Mouse (Mus musculus): ENCODE measurements around the gene Hacd2.

The Hacd2 gene

DNA sequence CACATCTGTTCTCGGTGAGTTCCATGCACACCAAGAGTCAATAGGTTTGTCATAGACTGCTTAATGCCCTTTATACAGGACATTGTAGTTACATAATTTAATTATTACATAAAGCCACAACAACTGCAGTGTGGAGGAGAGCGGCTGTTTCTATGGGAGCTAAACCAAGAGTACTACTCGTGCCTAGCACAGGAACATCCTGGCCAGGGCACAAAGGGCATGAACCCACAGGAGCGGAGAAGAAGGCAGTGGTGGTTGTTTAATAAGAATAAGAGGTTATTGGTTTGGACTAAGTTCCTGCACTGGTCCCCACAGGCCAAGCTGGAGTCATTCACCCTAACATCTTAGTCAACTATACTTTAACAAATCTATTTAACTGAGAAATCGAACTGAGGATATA is 16.0 kb upstream of the Hacd2 start:
- DNase-seq (ENCODE audit: low spot score): no peak

DNA sequence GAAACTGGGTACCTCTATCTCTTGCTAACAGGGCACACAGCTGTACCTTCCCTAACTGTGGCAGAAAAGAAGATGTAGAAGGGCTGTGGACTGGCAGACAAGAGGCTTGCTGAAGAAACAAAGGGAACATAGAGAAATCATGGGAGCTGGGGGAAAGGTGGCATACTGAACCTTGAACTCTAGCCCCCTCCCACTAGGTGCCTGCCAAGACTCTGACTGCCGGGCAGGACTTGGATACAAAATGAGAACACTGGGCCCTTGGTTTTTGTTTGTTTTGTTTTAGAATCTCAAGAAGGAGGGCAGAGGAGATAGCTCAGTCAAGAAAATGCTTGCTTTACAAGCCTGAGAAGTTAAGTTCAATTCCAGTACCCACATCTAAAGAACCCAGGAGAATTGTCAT is 14.9 kb upstream of the Hacd2 start:
- no peak for DNase-seq (ENCODE audit: low spot score)

DNA sequence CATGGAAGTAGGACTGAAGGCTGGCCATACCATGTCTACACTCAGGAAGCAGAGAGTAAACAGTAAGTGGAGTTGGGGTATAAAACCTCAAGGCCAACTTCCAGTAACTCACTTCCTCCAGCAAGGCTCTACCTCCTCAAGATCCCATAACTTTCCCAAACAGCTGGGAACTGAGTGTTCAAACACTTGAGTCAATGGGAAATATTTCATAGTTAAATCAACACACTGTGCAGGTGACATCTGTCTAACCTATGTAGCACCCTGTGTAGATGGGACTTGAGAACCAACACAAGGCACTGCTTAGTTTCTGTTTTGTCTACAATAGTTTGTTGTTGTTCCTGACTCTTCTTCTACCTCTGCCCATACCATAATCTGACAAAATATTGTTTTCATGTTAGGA is 13.8 kb upstream of the Hacd2 start:
- DNase-seq (ENCODE audit: low spot score): no peak

DNA sequence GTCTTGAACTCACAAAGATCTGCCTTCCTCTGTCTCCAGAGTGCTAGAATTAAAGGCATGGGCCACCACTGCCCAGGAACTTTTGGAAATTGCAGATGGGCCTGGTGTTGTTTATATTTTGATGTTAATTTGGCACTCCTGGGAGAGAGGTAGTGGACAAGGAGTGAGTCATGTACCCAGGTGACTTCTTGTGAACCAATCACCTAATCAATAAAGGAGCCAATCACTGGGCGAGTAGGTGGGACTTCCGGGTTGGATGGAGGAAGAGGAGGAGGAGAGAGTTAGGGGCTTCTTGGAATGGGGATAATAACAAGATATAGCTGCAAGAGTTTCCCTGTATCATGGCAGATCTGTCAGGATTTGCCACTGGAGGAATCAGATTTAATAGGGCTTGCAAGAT is 8.7 kb upstream of the Hacd2 start:
- no peak for DNase-seq (ENCODE audit: low spot score)

DNA sequence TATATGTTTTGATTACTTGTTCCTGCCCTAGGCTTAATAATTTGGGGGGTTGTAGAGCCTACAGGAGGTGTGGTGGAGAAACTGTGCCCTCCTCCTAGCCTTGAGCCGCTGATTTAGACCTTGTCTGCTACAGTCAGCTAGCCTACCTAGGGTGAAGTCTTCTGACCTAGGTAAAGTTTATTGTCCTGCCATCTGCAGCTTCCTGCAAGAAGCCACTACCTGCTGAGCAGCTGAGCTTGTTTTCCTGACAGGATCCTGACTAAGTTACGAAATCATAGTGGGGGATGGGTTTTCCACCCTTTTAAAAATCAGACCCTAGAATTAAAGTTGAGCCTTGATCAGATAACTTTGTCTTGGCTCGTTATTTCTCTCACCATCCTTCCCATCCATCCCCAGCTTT is 5.7 kb upstream of the Hacd2 start:
- DNase-seq (ENCODE audit: low spot score): no peak

DNA sequence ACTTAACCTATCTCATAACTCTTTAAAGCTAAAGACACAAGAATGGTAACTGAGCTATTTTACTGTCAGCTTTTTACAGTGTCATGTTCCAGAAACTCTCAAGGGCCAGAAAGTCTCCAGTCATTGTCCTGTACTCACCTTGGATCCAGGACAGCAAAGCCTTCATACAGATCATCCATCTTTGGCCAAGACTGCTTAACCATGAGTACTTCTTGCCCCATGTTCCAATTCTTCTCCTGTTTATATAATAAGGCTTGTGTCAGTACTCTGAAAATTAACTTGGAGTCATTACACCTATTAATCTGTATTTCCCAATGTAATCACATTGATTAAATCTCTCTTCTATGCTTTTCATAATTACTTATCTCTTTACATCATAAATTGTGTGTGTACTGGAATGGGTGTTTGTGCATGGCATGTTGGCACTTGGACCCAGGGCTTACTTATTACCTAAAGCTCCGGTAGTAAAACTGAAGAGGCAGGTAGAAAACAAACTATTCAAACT is 3.7 kb upstream of the Hacd2 start:
- no peak for DNase-seq (ENCODE audit: low spot score)

DNA sequence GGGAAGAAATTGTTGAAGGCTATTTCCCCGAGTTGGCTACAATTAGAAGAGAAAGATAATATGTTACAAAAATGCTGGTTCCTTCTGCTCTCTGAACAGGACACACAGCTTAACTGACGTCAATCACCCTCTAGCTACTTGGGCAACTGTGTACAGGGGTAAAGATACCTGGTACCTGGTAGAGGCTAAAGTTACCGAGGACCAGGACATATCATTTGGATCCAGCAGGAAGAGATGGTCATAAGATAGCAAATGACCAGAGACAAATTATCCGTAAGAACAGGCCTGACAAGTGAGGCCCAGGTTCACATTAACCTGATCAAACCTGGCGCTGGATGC is 356 bp upstream of the Hacd2 start:
- no peak for DNase-seq (ENCODE audit: low spot score)

DNA sequence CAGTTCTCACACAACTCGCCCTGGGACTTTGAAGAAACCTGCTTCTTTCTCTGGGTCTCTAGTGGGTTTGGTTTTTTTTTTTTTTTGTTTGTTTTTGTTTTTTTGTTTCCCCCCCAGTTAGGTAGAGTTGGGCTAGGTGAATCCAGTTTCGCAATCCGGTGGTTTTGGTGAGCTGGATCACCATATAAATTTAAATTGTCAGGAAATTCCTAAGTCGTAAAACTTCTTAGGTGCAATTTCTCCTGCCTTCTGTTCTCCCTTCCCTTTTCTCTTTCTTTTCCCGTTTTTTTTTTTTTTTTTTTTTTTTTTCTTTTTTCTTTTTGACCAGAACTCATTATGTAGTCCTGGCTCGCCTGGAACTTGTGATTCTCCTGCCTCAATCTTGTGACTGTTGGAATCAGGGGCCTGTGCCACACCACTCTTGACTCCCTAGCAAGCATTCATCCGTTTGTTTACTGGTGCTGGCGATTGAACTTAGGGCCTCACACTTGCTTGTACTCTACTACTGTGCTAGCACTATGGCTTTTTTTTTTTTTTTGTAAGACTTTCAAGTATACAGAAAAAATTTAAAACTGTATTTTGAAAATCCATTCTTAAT is 1.0 kb downstream of the Hacd2 start:
- no peak for DNase-seq (ENCODE audit: low spot score)

DNA sequence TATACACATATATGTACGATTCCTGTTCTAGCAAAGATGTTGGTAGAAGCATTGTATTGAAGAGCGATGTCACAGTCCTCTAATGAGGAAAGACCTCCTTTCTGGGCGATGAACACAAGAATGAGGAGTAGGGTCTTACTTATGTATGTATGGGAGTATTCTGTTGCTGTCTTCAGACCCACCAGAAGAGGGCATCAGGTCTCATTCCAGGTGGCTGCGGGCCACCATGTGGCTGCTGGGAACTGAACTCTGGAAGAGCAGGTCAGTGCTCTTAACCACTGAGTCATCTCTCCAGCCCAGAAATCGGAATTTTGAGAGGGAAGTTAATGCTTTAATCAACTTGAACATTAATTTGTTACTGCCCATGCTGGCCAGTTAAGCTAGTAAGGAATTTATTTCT is 2.1 kb downstream of the Hacd2 start:
- DNase-seq (ENCODE audit: low spot score): no peak

DNA sequence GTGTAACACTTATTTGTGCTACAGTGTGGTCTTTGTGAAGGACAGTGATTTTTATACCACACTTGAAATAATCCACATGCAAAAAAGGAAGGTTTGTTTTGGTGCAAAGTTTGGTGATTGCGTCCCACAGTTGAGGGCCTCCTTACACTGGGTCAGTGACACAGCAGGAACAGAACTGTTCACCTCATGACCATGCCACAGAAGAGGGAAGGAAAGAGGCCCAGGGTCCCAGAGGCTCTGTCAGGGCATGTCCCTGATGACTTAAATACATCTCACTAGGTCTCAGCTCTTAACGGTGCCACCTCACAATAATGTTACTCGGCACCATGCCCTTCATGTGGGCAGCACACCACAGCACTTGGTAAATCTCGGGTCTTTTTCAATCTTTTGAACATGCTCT is 3.1 kb downstream of the Hacd2 start:
- no peak for DNase-seq (ENCODE audit: low spot score)

DNA sequence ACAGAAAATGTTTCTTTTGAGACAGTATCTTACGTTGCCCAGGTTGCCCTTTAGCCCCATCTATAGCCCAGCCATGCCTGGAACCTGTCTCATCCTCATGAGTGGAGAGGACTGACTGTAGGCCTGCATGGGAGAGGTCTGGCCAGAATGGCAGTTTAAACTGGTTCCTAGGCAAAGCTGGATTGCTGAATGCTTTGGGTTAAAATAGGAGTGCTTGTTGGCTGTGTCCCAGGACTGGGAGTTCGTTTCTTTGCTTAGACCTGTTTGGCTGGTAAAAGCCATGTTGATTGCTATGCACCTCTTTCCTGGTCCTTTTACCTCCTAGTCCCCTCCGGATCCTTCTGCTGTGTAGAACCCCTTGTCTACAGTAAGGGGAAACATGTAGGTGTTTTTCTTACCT is 11.0 kb downstream of the Hacd2 start:
- DNase-seq (ENCODE audit: low spot score): no peak

DNA sequence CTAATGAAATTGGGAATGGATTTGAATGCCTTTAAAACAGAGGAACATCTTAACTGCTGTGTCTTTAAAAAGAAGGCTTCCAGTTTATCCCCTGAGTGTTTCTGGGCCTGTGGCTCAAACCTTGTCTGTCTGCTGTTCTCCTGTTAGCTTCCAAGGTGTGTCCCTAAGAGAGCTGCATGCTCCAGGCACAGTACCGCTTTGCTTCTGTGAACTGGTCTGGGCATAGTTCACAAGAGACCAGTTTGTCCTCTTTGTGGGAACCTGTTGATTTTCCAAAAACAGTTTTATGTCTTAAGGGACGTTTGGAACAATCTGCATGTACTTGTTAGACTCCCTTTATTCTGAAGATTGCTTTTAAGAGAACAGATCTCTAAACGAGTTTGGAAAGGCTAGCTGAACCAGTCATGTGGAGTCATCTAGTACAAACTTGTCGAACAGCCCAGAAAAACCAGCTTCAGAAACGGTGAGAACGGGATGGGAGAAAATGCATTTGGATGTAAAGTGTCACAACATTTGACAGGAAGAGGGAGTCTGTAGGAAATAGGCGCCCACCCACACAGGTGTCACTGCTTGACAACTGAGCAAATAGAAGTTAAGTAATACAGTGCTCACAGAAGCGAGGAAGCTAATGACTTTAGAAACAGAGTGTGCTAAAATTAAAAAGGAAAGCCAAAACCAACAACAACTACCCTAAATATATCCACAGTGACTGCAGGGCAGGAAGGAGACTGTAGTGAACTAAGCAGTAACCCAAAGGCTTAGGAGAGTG is 11.8 kb downstream of the Hacd2 start:
- no peak for DNase-seq (ENCODE audit: low spot score)

DNA sequence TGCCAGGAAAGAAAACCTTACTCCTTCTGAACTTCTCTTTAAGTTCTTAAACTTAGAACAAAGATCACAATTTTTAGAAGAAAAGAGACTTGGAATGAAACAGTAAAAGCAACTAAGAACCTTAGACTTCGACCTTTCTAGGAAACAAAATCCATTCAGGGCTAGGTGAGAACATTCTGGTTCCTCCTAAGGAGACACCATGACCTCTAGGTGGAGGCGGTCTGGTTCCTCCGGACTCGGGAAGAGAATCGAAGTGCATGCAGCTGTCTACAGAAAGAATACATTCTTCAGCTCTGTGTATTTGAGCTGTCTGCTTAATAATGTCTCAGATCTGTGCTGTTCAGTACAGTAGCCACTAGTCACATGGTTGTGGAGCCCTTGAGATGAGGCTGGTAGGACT is 12.7 kb downstream of the Hacd2 start:
- DNase-seq (ENCODE audit: low spot score): no peak

DNA sequence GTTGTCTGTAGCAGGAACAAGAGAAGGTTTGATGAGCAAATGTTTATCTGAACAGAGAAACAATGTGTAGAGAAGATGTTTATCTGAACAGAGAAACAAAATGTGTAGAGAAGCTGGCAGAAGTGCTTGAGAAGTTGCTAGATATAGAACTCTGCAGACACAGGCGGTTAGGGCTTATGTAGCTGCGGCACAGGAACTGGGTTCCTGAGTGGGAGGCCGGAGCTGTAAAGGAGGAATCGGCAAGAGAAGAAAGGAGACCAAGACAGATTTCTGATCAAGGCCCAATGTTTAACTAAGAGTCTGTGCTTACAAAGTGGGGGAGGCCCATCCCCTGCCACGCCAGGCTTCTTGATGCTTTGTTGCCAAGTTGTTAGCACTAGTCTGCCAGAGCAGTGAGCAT is 14.5 kb downstream of the Hacd2 start:
- DNase-seq (ENCODE audit: low spot score): no peak

DNA sequence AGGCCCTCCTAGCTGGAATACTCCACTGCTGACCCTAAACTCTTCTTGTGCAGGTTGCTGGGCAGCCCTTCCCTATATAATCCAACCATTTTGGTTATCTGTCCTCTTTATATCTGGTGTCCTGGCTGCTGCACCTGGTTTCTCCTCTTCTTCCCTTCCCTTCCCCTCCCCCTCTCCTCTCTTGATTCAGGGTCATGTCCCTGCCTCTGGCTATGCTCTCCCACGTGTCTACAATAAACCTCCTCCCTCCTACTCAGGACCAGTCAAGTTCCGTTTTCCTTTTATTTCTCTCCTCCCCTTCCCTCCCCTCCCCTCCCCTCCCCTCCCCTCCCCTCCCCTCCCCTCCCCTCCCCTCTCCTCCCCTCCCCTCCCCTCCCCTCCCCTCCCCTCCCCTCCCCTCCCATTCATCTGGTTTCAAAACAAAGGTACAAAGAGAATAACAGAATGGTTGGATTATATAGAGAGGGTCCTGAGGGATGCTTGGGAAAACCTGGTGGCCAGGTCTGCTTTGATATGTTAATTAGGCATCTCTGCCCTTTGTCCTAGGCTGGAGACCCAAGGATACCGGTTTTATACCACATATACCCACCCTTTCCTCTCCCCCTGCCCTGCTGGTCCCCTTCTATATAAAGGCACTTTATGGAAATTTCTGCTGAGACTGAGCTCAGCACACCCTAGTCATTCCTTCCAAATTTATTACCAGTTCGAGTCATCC is 16.3 kb downstream of the Hacd2 start:
- DNase-seq (ENCODE audit: low spot score): no peak

DNA sequence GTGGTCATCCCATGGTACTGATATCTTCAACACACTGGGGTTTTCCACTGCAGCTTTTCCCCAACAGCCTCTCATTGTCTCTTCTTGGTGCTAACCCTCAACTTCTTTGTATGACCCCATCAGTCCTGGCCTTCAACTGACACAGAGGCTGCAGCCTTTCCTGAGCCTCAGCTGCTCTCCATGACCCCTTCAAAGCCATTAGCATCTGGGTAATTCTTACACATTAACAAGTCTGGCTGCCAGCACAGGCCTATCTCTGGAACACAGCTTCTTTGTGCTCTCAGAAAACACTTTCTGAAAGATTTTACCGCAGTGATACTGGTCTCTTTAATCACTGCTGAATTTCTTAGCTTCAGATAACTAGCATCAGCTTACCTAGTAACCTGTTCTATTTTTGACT is 17.9 kb downstream of the Hacd2 start:
- no peak for DNase-seq (ENCODE audit: low spot score)

DNA sequence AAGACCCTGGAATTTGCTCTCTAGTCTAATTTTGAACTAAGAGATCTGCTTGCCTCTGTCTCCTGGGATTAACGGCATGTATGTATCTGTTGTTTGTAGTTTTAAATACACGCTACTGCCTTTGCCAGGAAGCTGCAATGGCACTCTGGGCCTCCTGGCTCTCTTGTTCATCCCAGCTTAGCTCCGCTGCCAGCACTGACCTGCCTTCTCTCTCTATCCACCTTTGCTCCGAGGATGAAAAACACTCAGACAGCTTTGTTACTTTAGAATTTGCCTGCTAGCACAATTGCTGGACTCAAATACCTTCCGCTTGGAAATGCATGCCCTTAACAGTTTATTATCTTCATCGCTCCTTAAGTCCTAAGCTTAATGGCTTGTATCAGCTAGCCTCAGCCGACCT is 18.8 kb downstream of the Hacd2 start:
- no peak for DNase-seq (ENCODE audit: low spot score)

DNA sequence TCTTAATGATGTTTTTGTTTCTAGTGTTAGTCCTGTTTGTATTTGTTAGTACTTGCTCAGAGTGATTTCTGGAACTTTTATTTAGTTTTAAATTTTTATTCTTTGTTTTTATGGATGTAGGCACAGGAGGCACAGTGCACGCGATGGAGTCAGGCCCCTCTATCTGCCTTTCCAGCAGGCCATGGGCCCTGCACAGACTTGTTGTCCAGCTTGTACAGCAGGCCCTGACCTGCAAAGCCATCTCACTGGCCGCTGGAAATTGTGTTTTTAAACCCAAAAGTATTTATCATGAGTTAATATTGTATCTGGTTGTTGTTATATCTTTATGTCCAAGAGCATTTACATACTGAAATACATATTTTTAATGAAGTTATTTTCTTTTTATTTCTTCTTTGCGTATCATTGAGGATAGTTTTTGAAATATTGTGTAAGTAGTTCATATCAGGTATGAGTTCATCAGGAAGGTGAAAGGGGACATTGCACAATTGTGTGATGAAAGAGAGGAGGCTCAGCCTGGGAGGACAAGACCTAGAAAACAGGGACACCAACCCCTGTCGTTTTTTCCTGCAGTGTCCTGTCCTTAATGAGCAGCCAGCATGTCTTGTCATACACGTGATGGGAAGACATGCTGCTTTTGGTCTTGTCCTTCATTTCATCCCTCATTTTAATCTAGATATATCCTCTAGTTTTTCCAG is 24.0 kb downstream of the Hacd2 start:
- no peak for DNase-seq (ENCODE audit: low spot score)

DNA sequence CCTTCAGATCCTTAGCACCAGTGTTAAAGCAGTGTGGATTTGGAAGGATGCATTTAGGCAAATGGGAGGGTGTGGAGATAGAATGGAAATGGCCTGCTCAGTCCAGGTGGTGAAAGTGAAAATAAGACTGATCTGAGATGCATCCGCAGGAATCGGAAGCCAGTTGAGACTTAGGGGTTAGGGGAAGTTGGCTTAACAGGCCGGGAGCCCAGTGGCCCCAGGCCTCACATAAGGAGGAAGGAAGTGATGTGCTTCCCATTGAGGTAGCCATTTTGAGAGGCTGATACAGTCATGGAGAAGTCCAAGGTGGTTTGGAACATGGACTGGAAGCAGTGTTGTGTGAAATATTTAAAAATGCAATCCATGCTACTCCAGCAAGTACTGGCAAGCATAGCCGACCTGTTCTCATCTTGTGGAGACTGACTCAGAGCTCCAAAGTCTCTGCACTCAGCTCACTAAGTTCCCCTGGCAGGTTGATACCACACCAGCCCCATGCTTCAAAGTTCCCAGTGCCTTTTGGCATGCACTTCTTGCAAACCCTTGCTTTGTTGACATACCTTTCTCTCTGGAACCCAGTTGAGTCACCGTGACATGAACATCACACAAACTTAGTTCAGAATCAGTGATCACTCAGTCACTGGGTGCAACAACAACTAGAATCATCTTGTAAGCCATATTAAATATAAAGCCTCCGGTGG is 25.2 kb downstream of the Hacd2 start:
- no peak for DNase-seq (ENCODE audit: low spot score)

DNA sequence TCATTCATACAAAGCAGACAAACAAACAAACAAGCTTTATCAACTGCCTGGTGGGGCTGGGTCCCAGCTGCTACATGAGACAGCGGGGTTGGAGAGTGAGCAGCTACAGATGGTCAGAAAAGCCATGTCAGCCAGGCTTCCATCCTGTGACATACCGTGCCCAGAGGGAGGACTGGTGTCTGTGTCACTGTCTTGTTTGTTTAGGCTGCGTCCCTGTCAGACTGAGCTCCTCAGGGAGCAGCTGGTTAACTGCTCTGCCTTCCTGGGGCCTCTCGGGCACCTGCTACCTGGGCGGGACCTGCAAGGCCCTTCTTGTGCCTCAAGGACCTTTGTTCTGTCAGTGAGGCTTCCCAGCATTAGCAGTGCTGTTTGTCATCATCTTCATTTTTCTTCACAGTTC is 28.8 kb downstream of the Hacd2 start:
- no peak for DNase-seq (ENCODE audit: low spot score)

DNA sequence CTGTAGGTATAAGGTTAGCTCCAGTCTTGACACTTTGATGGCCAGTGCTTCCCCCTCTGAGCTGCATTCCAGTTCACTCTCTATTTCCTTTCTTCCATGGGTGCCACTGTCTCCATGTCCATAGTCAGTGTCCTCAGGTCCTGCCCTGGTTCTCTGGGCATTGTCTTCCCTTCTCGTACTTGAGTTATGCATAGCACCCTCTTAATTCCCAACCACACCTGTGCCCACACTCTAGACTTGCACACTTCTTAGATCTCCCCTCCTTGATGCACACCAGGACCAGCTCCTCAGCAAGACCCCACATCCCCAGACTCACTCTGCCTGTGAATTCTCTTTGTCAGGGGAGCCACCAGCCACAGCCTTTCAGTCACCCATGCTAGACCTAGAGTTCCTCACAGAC is 30.0 kb downstream of the Hacd2 start:
- DNase-seq (ENCODE audit: low spot score): no peak

Measured in left cerebral cortex, adult 11 months (tissue).